Mouse (Mus musculus) ES-E14 (cell line): ENCODE measurements around the gene Mtx1. TPM values are rescaled to one million over a fixed set of nuclear protein-coding genes. Genes with fewer than 3 reads are reported as not detected.

Experiments
- DNase-seq: peaks from one replicate; pipeline ENCODE4 v3.0.0-alpha.2; 2013; ENCODE audit warnings: low read depth, low spot score
- H3K27ac ChIP-seq: 2 replicates; pipeline ENCODE4 v1.5.1; 2012; ENCODE audit warnings: low read depth, mild to moderate bottlenecking, low read length, moderate library complexity, mixed read lengths; ENCODE audit not compliant: poor library complexity, insufficient read depth, severe bottlenecking
- H3K36me3 ChIP-seq: 2 replicates; pipeline ENCODE4 v1.6.1; 2012; ENCODE audit warnings: mild to moderate bottlenecking, low read length, moderate library complexity, mixed read lengths; ENCODE audit not compliant: control insufficient read depth, poor library complexity, insufficient read depth, severe bottlenecking
- H3K4me1 ChIP-seq, 2 experiments: fragments of 150-350 bp in 1 of 2; sonication (generic) in 1 of 2; 2 replicates each; pipeline ENCODE4 v1.6.1; 2012; ENCODE audit warnings: low read length in 2 of 2, mild to moderate bottlenecking in 1 of 2, mixed read lengths in 1 of 2; ENCODE audit not compliant: control insufficient read depth in 2 of 2, insufficient read depth in 2 of 2, poor library complexity in 1 of 2
- H3K4me3 ChIP-seq, 2 experiments: fragments of 150-350 bp in 1 of 2; sonication (generic) in 1 of 2; 2 replicates each; pipeline ENCODE4 v1.5.1; 2012; ENCODE audit warnings: low read length in 2 of 2, low read depth in 1 of 2, mild to moderate bottlenecking in 1 of 2, mixed read lengths in 1 of 2; ENCODE audit not compliant: insufficient read depth in 1 of 2, poor library complexity in 1 of 2, severe bottlenecking in 1 of 2
- H3K9ac ChIP-seq: 2 replicates; pipeline ENCODE4 v1.6.1; 2012; ENCODE audit warnings: low read depth, mild to moderate bottlenecking, low read length, mixed read lengths; ENCODE audit not compliant: poor library complexity, insufficient read depth, severe bottlenecking
- H3K9me3 ChIP-seq: fragments of 150-350 bp; sonication (generic); 2 replicates; pipeline ENCODE4 v1.6.1; 2012; ENCODE audit warnings: low read depth, mild to moderate bottlenecking, low read length; ENCODE audit not compliant: control insufficient read depth, insufficient read depth
- CHD2 ChIP-seq: IDR thresholded peaks from 2 replicates; pipeline ENCODE4 v1.6.1; 2014; ENCODE audit warnings: mild to moderate bottlenecking, low read depth, low read length, inconsistent platforms
- HCFC1 ChIP-seq: IDR thresholded peaks from 2 replicates; pipeline ENCODE4 v1.6.1; 2012; ENCODE audit warnings: low read length, inconsistent platforms, borderline replicate concordance; ENCODE audit not compliant: insufficient read depth
- MAFK ChIP-seq: IDR thresholded peaks from 2 replicates; pipeline ENCODE4 v1.6.1; 2014; ENCODE audit warnings: mild to moderate bottlenecking, low read depth, low read length, inconsistent platforms; ENCODE audit not compliant: insufficient read depth
- ZC3H11A ChIP-seq: IDR thresholded peaks from 2 replicates; pipeline ENCODE4 v1.6.1; 2012; ENCODE audit warnings: low read depth, mild to moderate bottlenecking, inconsistent platforms, low read length, borderline replicate concordance
- ZNF384 ChIP-seq: IDR thresholded peaks from 2 replicates; pipeline ENCODE4 v1.6.1; 2012; ENCODE audit warnings: low read depth, low read length, inconsistent platforms
- in situ Hi-C, 2 experiments: fragments of 600-800 bp; cut with MboI; formaldehyde crosslinking; loops; one replicate each; pipeline ENCODE4 v1.15.1; 2025; ENCODE audit warnings: low sequenced_read_pairs in 2 of 2, inconsistent platforms in 1 of 2; ENCODE audit not compliant: unreplicated experiment in 2 of 2
- total RNA-seq: library from RNA; depleted of rRNA; stranded (reverse); fragments of 300-350 nt; gene quantifications from 2 replicates; pipeline ENCODE4 v1.2.3, GENCODE M21; 2012

Gene Mtx1
- total RNA-seq, 1 experiment, result 251 TPM

GRCm38 (mm10) chr3:89246261-89247100, 19.6 kb upstream of the Mtx1 start, which contains the start of gene Trim46:
Gene Trim46 (minus strand): TSS chr3:89246309.
- 0 out of 2 replicates have a peak, but pooled peaks have one; percentile 21 for TF ChIP-seq ZC3H11A
- TF ChIP-seq ZNF384, result no peak
- TF ChIP-seq HCFC1, result peak; percentile 13; the same call in 1 of the 2 replicates
- no peak for TF ChIP-seq CHD2
- TF ChIP-seq MAFK, result no peak
- Histone ChIP-seq H3K27ac (0 out of 2 replicates have a peak within 1 kb of the TSS, but pooled peaks have one; percentile 4), H3K9me3 (no peaks in the 10 kb centered on the region), H3K36me3 (peaks cover 15% of the 10 kb centered on the region; the same call in 1 of the 2 replicates), H3K4me1 (peaks cover 5 to 26% of the 10 kb centered on the region in 2 experiments; a peak in 3 of 4 replicates), H3K4me3 (peak within 1 kb of the TSS; percentile 74 to 100), H3K9ac (peak within 1 kb of the TSS; percentile 81)
- in situ Hi-C loops, result no loop called here
- DNase-seq, result peak; percentile 88

- no peaks in the 10 kb centered on the region for H3K9me3 ChIP-seq
- no peak for DNase-seq
- H3K4me1 ChIP-seq, result peaks cover 5 to 20% of the 10 kb centered on the region in 2 experiments; a peak in 3 of 4 replicates
- peak within 1 kb of the TSS; percentile 74 to 100 for H3K4me3 ChIP-seq
- peaks cover 15% of the 10 kb centered on the region; the same call in 1 of the 2 replicates for H3K36me3 ChIP-seq
- in situ Hi-C loops, result no loop called here
- H3K27ac ChIP-seq, result 0 out of 2 replicates have a peak within 1 kb of the TSS, but pooled peaks have one; percentile 4
- TF ChIP-seq MAFK (no peak), CHD2 (no peak), ZC3H11A (no peak), ZNF384 (no peak), HCFC1 (no peak)
- peak within 1 kb of the TSS; percentile 81 for H3K9ac ChIP-seq
Observed at GRCm38 (mm10) chr3:89245688-89246171, 18.8 kb upstream of the Mtx1 start, which contains the start of gene Krtcap2. Gene Krtcap2 (plus strand): TSS chr3:89245966.

GRCm38 (mm10) chr3:89244982-89245687, 18.2 kb upstream of the Mtx1 start:
- no peak for DNase-seq
- Histone ChIP-seq H3K9me3 (no peaks in the 10 kb centered on the region), H3K36me3 (peaks cover 15% of the 10 kb centered on the region; the same call in 1 of the 2 replicates), H3K4me3 (peak overlapping the region; percentile 63 to 65), H3K27ac (no peak overlapping the region), H3K4me1 (peaks cover 3 to 17% of the 10 kb centered on the region in 2 experiments; a peak in 3 of 4 replicates), H3K9ac (peak overlapping the region; percentile 49; the same call in 1 of the 2 replicates)
- TF ChIP-seq MAFK (no peak), HCFC1 (no peak), ZNF384 (no peak), ZC3H11A (no peak), CHD2 (no peak)
- in situ Hi-C loops, result no loop called here

GRCm38 (mm10) chr3:89244158-89244981, 17.5 kb upstream of the Mtx1 start:
- Histone ChIP-seq H3K4me1 (peaks cover 3 to 17% of the 10 kb centered on the region in 2 experiments; a peak in 3 of 4 replicates), H3K9ac (peak overlapping the region; percentile 17; the same call in 1 of the 2 replicates), H3K4me3 (peak overlapping the region; percentile 62 to 63), H3K27ac (no peak overlapping the region), H3K36me3 (peaks cover 10% of the 10 kb centered on the region; the same call in 1 of the 2 replicates), H3K9me3 (no peaks in the 10 kb centered on the region)
- in situ Hi-C loops, result no loop called here
- TF ChIP-seq MAFK, result no peak
- no peak for TF ChIP-seq ZC3H11A
- no peak for TF ChIP-seq ZNF384
- TF ChIP-seq HCFC1, result no peak
- no peak for TF ChIP-seq CHD2
- no peak for DNase-seq
